Mouse (Mus musculus): Measurements from ENCODE around the gene Lin7a. TPM values are rescaled to one million over a fixed set of nuclear protein-coding genes. Genes with fewer than 3 reads are reported as not detected.

The Lin7a gene
- polyA plus RNA-seq, 1 experiment from 2014 or later, result 1.3 TPM

DNA sequence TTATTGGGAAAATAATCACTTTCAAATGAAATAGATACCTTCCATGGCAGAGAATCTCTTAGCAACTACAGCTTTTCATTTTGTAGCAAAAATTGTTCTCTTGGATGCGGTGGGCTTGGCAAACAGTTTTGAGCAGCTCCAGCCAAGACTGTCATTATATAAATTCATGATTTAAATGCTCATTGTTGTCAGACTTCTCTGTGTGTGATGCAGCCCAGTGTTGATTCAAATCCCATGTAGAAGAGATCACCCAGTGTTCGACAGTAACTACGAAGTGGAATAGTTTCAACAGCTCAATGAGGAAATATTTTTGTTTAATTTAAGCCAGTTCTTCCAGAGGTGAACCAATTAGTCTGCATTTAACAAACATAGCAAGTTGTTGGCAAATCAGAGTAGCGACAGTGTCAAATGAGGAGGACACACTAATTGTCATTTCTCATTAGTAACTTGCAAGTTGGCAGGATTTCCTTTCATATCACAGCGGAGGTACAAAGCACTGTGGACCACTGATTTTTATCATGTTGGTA is 39.5 kb downstream of the Lin7a start:
- H3K4me2 ChIP-seq, result no peak overlapping the region
- WGBS (ENCODE audit: insufficient replicate concordance), result 69% methylated on average over 5 of the region's 5 CpGs
- no peak overlapping the region for H3K4me3 ChIP-seq (replicated peaks)
- H3K27ac ChIP-seq (replicated peaks), result no peak overlapping the region
- no peaks in the 10 kb centered on the region for H3K4me1 ChIP-seq (replicated peaks)
- H3K27me3 ChIP-seq, result no peaks in the 10 kb centered on the region
- H3K9ac ChIP-seq, result no peak overlapping the region
- H3K36me3 ChIP-seq (replicated peaks), result no peaks in the 10 kb centered on the region
- no peak for ATAC-seq (ENCODE audit: insufficient read depth)
- H3K9me3 ChIP-seq (replicated peaks), result no peaks in the 10 kb centered on the region

DNA sequence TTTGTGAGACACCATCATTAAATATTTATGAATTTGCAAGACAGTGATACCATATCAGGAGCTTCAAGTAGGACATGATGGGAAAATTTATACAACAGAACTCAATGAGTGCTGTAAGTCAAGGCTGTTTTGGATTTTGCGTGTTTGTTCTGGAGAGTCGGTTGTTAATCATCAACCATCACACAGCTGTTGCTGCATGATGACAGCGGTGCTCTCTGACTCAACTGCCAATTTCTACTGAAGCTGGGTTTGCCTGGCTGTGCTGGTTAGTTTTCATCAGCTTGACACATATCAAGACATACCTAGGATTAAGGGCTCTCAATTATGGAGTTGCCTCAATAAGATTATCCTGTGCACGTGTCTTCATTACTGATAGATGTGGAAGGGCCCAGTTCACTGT is 41.1 kb downstream of the Lin7a start:
- peak; percentile 41 for ATAC-seq (ENCODE audit: insufficient read depth)
- 72% methylated on average over 4 of the region's 4 CpGs for WGBS (ENCODE audit: insufficient replicate concordance)
- H3K9me3 ChIP-seq (replicated peaks), result no peaks in the 10 kb centered on the region
- no peak overlapping the region for H3K9ac ChIP-seq
- no peaks in the 10 kb centered on the region for H3K4me1 ChIP-seq (replicated peaks)
- no peaks in the 10 kb centered on the region for H3K27me3 ChIP-seq
- H3K4me2 ChIP-seq, result no peak overlapping the region
- peak overlapping the region; percentile 45 for H3K27ac ChIP-seq (replicated peaks)
- no peak overlapping the region for H3K4me3 ChIP-seq (replicated peaks)
- no peaks in the 10 kb centered on the region for H3K36me3 ChIP-seq (replicated peaks)

DNA sequence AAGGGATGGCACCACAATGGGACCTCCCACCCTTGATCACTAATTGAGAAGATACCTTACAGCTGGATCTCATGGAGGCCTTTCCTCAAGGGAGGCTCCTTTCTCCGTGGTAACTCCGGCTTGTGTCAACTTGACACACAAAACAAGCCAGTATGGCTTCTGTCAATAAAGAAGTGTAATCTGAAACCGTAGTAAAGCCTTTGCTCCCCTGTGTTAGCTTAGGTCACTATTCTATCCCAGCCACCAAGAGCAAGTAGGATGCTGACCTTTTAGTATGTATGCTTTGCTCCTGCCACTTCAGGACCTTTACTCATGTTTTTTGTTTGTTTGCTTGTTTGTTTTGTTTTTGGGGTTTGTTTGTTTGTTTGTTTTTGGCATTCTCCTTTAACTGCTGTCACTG is 41.9 kb downstream of the Lin7a start:
- Histone ChIP-seq H3K9ac (no peak overlapping the region), H3K4me3 (replicated peaks) (no peak overlapping the region), H3K27ac (replicated peaks) (peak overlapping the region; percentile 45), H3K9me3 (replicated peaks) (no peaks in the 10 kb centered on the region), H3K27me3 (no peaks in the 10 kb centered on the region), H3K4me2 (no peak overlapping the region), H3K36me3 (replicated peaks) (no peaks in the 10 kb centered on the region), H3K4me1 (replicated peaks) (no peaks in the 10 kb centered on the region)
- peak; percentile 69 for ATAC-seq (ENCODE audit: insufficient read depth)
- WGBS (ENCODE audit: insufficient replicate concordance), result 52% methylated on average over 3 of the region's 3 CpGs

DNA sequence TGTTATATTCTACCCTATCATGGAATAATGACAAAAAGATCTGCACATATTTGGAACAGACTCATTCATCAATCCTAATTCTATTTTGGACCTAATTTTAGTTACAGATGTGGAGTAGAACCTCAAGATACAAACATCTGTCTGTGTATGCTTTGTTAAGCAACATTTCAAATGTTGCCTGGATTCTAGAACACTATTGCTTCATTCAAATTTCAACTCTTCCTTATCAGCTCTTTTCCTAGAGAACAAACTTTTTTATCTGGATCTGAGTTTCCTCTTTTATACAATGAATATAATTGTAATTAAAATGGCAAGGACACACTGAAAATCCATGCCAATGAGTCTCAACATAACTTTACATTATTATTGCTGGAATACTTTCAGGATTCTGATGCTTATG is 43.8 kb downstream of the Lin7a start:
- H3K4me1 ChIP-seq (replicated peaks), result no peaks in the 10 kb centered on the region
- no peak overlapping the region for H3K27ac ChIP-seq (replicated peaks)
- H3K4me2 ChIP-seq, result no peak overlapping the region
- no peaks in the 10 kb centered on the region for H3K9me3 ChIP-seq (replicated peaks)
- no peak overlapping the region for H3K4me3 ChIP-seq (replicated peaks)
- no peak overlapping the region for H3K9ac ChIP-seq
- ATAC-seq (ENCODE audit: insufficient read depth), result no peak
- no peaks in the 10 kb centered on the region for H3K36me3 ChIP-seq (replicated peaks)
- no peaks in the 10 kb centered on the region for H3K27me3 ChIP-seq

DNA sequence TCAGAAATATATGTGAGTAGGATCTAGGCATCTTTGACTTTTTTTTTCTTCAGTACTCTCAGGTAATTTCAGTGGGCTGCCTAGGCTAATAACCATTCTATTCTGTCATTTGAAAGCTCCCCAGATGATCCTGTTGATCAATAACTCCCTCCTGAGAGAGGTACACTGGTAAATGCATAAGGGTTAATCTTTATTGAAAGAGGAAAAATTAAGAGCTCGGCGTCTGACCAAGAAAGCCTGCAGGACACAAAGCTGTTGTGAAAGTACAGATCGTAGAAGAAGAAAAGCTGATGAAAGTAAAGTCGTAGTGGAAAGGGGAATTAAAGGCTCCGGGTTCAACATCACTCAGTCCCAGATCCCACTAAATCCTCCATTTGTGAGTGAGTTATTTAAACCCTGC is 44.2 kb downstream of the Lin7a start:
- Histone ChIP-seq H3K4me1 (replicated peaks) (no peaks in the 10 kb centered on the region), H3K4me2 (peak overlapping the region; percentile 7; the same call in 1 of the 2 replicates), H3K9ac (no peak overlapping the region), H3K27me3 (no peaks in the 10 kb centered on the region), H3K9me3 (replicated peaks) (no peaks in the 10 kb centered on the region), H3K27ac (replicated peaks) (0 out of 2 replicates have a peak overlapping the region, but pooled peaks have one; percentile 34), H3K36me3 (replicated peaks) (no peaks in the 10 kb centered on the region), H3K4me3 (replicated peaks) (no peak overlapping the region)
- no peak for ATAC-seq (ENCODE audit: insufficient read depth)
- WGBS (ENCODE audit: insufficient replicate concordance), result 55% methylated on average over 5 of the region's 5 CpGs

DNA sequence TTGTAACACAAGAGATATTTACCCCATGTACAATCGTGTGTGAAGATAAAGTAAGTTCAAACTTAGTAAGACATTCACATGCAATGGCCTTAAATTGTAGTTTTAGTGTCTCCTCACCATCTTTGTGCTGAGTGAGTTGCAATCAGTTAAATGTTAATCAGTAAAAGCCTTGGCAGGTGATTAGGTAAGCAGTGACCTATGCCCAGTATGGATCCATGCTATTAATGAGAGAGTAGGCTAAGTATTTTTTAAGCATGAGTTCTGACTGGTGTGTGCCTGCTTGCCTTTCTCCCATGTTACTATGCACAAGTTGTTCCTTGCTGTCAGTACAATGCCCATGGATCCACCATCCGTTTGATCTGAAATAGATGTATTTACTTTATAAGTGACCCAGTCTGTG is 44.6 kb downstream of the Lin7a start:
- Histone ChIP-seq H3K4me3 (replicated peaks) (no peak overlapping the region), H3K9ac (no peak overlapping the region), H3K4me2 (peak overlapping the region; percentile 7; the same call in 1 of the 2 replicates), H3K4me1 (replicated peaks) (no peaks in the 10 kb centered on the region), H3K9me3 (replicated peaks) (no peaks in the 10 kb centered on the region), H3K36me3 (replicated peaks) (no peaks in the 10 kb centered on the region), H3K27me3 (no peaks in the 10 kb centered on the region), H3K27ac (replicated peaks) (0 out of 2 replicates have a peak overlapping the region, but pooled peaks have one; percentile 33)
- WGBS (ENCODE audit: insufficient replicate concordance), result 56% methylated on average over 2 of the region's 2 CpGs
- peak; percentile 71 for ATAC-seq (ENCODE audit: insufficient read depth)

DNA sequence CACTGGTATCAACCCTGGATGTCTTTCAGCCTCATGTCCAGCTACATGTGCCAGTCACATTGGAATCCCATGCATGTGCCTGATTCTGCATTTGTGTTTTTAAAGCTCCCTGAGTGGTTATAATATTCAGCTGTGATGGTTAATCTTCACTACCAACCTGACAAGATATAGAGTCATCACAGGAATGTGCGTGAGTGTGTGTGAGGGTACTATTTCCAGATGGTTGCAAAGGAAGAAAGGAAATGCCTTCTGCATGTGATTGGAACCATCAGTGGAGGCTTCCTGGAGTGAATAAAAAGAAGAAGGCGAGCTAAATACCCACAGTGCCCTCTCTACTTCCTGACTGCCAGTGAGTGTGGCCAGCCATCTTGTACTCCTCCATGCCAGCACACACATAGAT is 48.2 kb downstream of the Lin7a start:
- no peak for ATAC-seq (ENCODE audit: insufficient read depth)
- Histone ChIP-seq H3K27ac (replicated peaks) (no peak overlapping the region), H3K36me3 (replicated peaks) (no peaks in the 10 kb centered on the region), H3K27me3 (no peaks in the 10 kb centered on the region), H3K9me3 (replicated peaks) (no peaks in the 10 kb centered on the region), H3K4me2 (no peak overlapping the region), H3K9ac (no peak overlapping the region), H3K4me3 (replicated peaks) (no peak overlapping the region), H3K4me1 (replicated peaks) (no peaks in the 10 kb centered on the region)
- WGBS (ENCODE audit: insufficient replicate concordance), result 45% methylated on average over 2 of the region's 2 CpGs

DNA sequence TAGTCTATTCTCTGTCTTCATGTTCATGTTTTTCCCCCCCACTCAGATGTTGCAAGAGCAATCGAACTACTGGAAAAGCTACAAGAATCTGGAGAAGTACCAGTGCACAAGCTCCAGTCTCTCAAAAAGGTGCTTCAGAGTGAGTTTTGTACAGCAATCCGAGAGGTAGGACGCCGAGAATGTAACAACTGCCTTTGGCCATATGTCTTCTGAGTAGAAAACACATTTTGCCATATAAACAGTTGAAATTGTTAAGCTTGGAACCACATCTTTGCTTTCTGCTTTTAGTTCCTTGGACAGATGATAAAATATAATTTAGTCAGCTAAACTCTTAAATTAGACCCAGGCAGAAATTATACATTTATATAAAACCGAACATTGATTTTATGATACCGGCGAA is 52.4 kb downstream of the Lin7a start:
- no peak overlapping the region for H3K9ac ChIP-seq
- no peak overlapping the region for H3K27ac ChIP-seq (replicated peaks)
- WGBS (ENCODE audit: insufficient replicate concordance), result 74% methylated on average over 7 of the region's 7 CpGs
- H3K4me1 ChIP-seq (replicated peaks), result no peaks in the 10 kb centered on the region
- H3K36me3 ChIP-seq (replicated peaks), result no peaks in the 10 kb centered on the region
- H3K27me3 ChIP-seq, result no peaks in the 10 kb centered on the region
- no peak for ATAC-seq (ENCODE audit: insufficient read depth)
- no peak overlapping the region for H3K4me3 ChIP-seq (replicated peaks)
- no peak overlapping the region for H3K4me2 ChIP-seq
- no peaks in the 10 kb centered on the region for H3K9me3 ChIP-seq (replicated peaks)

DNA sequence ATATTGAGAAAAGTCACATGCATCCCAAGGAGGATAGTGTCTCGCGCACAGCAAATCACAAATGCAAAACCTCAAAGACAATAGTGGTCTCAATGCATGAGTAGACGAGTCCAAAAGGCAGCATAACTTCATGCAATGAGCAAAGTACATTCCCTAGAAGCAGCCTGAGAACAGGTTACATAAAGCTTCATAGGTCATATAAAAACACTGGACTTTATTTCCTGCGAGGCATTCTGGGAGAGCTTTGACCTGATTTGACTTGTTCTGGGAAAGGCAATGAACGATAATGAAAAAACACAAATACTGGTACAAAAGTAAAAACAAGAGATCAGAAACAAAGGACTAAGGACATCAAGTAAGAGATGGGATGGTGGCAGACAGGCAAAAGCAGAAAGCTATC is 54.1 kb downstream of the Lin7a start:
- H3K27ac ChIP-seq (replicated peaks), result no peak overlapping the region
- WGBS (ENCODE audit: insufficient replicate concordance), result 68% methylated on average over 5 of the region's 5 CpGs
- no peak overlapping the region for H3K9ac ChIP-seq
- no peak overlapping the region for H3K4me3 ChIP-seq (replicated peaks)
- no peaks in the 10 kb centered on the region for H3K36me3 ChIP-seq (replicated peaks)
- no peaks in the 10 kb centered on the region for H3K4me1 ChIP-seq (replicated peaks)
- no peak overlapping the region for H3K4me2 ChIP-seq
- H3K9me3 ChIP-seq (replicated peaks), result no peaks in the 10 kb centered on the region
- no peaks in the 10 kb centered on the region for H3K27me3 ChIP-seq
- no peak for ATAC-seq (ENCODE audit: insufficient read depth)

DNA sequence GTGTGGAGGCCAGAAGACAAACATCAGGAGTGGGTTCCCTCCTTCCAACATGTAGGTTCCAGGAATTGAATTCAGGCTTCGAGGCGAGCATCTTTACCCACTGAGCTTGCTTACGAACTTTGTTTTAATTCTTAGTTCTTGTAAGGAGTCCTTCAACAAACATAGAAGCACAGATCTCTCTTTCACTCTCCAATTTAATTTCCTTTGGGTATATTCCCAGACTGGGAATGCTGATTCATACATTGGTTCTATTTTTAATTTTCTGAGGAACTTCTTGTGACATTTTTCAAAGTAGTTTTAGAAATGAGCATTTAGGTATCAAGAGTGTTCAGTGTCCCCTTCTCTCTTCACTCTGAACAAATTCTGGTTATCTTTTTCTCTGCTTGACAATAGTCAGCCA is 68.0 kb downstream of the Lin7a start:
- Histone ChIP-seq H3K4me3 (replicated peaks) (no peak overlapping the region), H3K9me3 (replicated peaks) (no peaks in the 10 kb centered on the region), H3K27ac (replicated peaks) (no peak overlapping the region), H3K36me3 (replicated peaks) (no peaks in the 10 kb centered on the region), H3K4me1 (replicated peaks) (no peaks in the 10 kb centered on the region), H3K4me2 (no peak overlapping the region), H3K27me3 (no peaks in the 10 kb centered on the region), H3K9ac (no peak overlapping the region)
- ATAC-seq (ENCODE audit: insufficient read depth), result no peak
- WGBS (ENCODE audit: insufficient replicate concordance), result 81% methylated on average over 3 of the region's 3 CpGs

DNA sequence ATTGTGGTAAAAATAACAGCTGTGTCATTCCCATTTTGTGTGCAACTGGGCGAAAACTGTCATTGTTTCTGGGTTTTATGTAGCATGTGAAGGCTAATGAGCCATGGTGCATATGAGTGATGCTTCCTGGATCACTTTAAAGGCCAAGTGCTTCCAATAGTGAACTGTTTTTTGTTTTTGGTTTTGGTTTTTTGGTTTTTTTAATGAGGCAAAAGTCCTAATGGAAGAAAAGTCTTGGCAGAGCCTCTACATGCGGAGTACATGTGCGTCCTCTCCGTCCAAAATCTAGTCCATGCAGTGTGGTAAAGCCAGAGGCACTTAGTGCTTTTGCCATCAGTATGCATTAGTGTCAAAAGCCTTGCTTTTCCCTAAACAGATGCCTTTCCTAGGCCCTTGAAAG is 69.7 kb downstream of the Lin7a start:
- ATAC-seq (ENCODE audit: insufficient read depth), result no peak
- no peak overlapping the region for H3K4me2 ChIP-seq
- 70% methylated on average over 4 of the region's 4 CpGs for WGBS (ENCODE audit: insufficient replicate concordance)
- no peaks in the 10 kb centered on the region for H3K36me3 ChIP-seq (replicated peaks)
- H3K4me3 ChIP-seq (replicated peaks), result no peak overlapping the region
- H3K27me3 ChIP-seq, result no peaks in the 10 kb centered on the region
- H3K27ac ChIP-seq (replicated peaks), result no peak overlapping the region
- H3K4me1 ChIP-seq (replicated peaks), result no peaks in the 10 kb centered on the region
- no peak overlapping the region for H3K9ac ChIP-seq
- no peaks in the 10 kb centered on the region for H3K9me3 ChIP-seq (replicated peaks)

DNA sequence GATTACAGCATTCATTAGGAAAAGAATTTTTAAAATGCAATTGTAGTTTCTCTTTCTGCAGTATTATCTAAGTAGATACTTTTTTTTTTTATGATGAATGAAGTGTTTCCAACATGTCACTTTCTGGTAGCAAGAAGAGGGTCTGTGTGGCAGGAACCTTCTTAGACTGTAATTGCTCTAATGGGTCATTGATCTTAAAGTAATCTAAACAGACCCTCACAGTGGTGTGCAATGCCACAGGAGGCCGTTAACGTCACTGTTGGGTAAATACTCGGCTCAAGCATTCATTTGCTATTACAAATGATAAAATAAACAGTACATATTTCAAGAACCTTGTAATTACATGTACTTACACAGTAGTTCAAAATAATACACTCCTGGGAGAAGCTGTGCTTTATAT is 72.7 kb downstream of the Lin7a start:
- Histone ChIP-seq H3K4me2 (no peak overlapping the region), H3K27ac (replicated peaks) (no peak overlapping the region), H3K4me1 (replicated peaks) (no peaks in the 10 kb centered on the region), H3K27me3 (no peaks in the 10 kb centered on the region), H3K36me3 (replicated peaks) (no peaks in the 10 kb centered on the region), H3K9me3 (replicated peaks) (no peaks in the 10 kb centered on the region), H3K4me3 (replicated peaks) (no peak overlapping the region), H3K9ac (no peak overlapping the region)
- ATAC-seq (ENCODE audit: insufficient read depth), result no peak
- WGBS (ENCODE audit: insufficient replicate concordance), result 46% methylated on average over 3 of the region's 3 CpGs

Measured in liver, embryonic 15.5 days (tissue).